Mouse (Mus musculus): ENCODE data around the gene Rsg1. TPM values are rescaled to one million over a fixed set of nuclear protein-coding genes. Genes with fewer than 3 reads are reported as not detected.

Gene Rsg1
- total RNA-seq, 2 experiments from 2014 or later, result not detected

- no peak for DNase-seq
- Histone ChIP-seq H3K27ac (no peak overlapping the region), H3K4me3 (no peak overlapping the region)
- TF ChIP-seq CTCF (IDR thresholded peaks at IDR 0.05), result no peak
- intact Hi-C loops (cut with DNase I), result no loop called here
Observed at GRCm38 (mm10) chr4:141243636-141244035, 29.9 kb downstream of the Rsg1 start.

GRCm38 (mm10) chr4:141244401-141244800 is 30.6 kb downstream of the Rsg1 start:
- TF ChIP-seq CTCF (IDR thresholded peaks at IDR 0.05), result no peak
- no peak overlapping the region for H3K4me3 ChIP-seq
- no peak for DNase-seq
- intact Hi-C loops (cut with DNase I), result no loop called here
- peak overlapping the region; percentile 51 for H3K27ac ChIP-seq

- no peak overlapping the region for H3K4me3 ChIP-seq
- peak overlapping the region; percentile 51 for H3K27ac ChIP-seq
- intact Hi-C loops (cut with DNase I), result no loop called here
- TF ChIP-seq CTCF (IDR thresholded peaks at IDR 0.05), result no peak
- DNase-seq, result peak; percentile 62
Observed at GRCm38 (mm10) chr4:141244931-141245425, 31.2 kb downstream of the Rsg1 start.

GRCm38 (mm10) chr4:141246089-141246997 is 32.6 kb downstream of the Rsg1 start:
- intact Hi-C loops (cut with DNase I), result no loop called here
- Histone ChIP-seq H3K4me3 (peak overlapping the region; percentile 61), H3K27ac (peak overlapping the region; percentile 8; the same call in 1 of the 2 replicates)
- peak; percentile 44 for DNase-seq
- no peak for TF ChIP-seq CTCF (IDR thresholded peaks at IDR 0.05)

GRCm38 (mm10) chr4:141246998-141247350 is 33.2 kb downstream of the Rsg1 start:
- peak overlapping the region; percentile 61 for H3K4me3 ChIP-seq
- no peak for DNase-seq
- peak overlapping the region; percentile 1 for H3K27ac ChIP-seq
- intact Hi-C loops (cut with DNase I), result no loop called here
- no peak for TF ChIP-seq CTCF (IDR thresholded peaks at IDR 0.05)

GRCm38 (mm10) chr4:141247776-141248613 is 34.2 kb downstream of the Rsg1 start:
- DNase-seq, result peak; percentile 53
- Histone ChIP-seq H3K27ac (no peak overlapping the region), H3K4me3 (peak overlapping the region; percentile 61)
- intact Hi-C loops (cut with DNase I), result no loop called here
- TF ChIP-seq CTCF (IDR thresholded peaks at IDR 0.05), result no peak

GRCm38 (mm10) chr4:141248614-141248978 is 34.8 kb downstream of the Rsg1 start:
- no peak for DNase-seq
- intact Hi-C loops (cut with DNase I), result no loop called here
- TF ChIP-seq CTCF (IDR thresholded peaks at IDR 0.05), result no peak
- Histone ChIP-seq H3K27ac (no peak overlapping the region), H3K4me3 (no peak overlapping the region)

- TF ChIP-seq CTCF (IDR thresholded peaks at IDR 0.05), result no peak
- intact Hi-C loops (cut with DNase I), result no loop called here
- Histone ChIP-seq H3K4me3 (no peak overlapping the region), H3K27ac (no peak overlapping the region)
- no peak for DNase-seq
Observed at GRCm38 (mm10) chr4:141249383-141249782, 35.6 kb downstream of the Rsg1 start.

GRCm38 (mm10) chr4:141251071-141251470 is 37.3 kb downstream of the Rsg1 start:
- intact Hi-C loops (cut with DNase I), result no loop called here
- H3K4me3 ChIP-seq, result no peak overlapping the region
- no peak overlapping the region for H3K27ac ChIP-seq
- peak; percentile 55 for DNase-seq
- no peak for TF ChIP-seq CTCF (IDR thresholded peaks at IDR 0.05)

GRCm38 (mm10) chr4:141252641-141253040 is 38.9 kb downstream of the Rsg1 start:
- no peak overlapping the region for H3K4me3 ChIP-seq
- DNase-seq, result no peak
- TF ChIP-seq CTCF (IDR thresholded peaks at IDR 0.05), result no peak
- no peak overlapping the region for H3K27ac ChIP-seq
- intact Hi-C loops (cut with DNase I), result no loop called here

GRCm38 (mm10) chr4:141254234-141254633 is 40.5 kb downstream of the Rsg1 start:
- no peak for TF ChIP-seq CTCF (IDR thresholded peaks at IDR 0.05)
- intact Hi-C loops (cut with DNase I), result no loop called here
- peak; percentile 61 for DNase-seq

GRCm38 (mm10) chr4:141257440-141257839 is 43.7 kb downstream of the Rsg1 start:
- no peak for DNase-seq
- Histone ChIP-seq H3K4me3 (no peak overlapping the region), H3K27ac (no peak overlapping the region)
- peak; percentile 57 for TF ChIP-seq CTCF (IDR thresholded peaks at IDR 0.05)
- intact Hi-C loops (cut with DNase I), result no loop called here

More at GRCm38 (mm10) chr4:141254234-141254633, 40.5 kb downstream of the Rsg1 start:
- Histone ChIP-seq H3K27ac (no peak overlapping the region), H3K4me3 (no peak overlapping the region)

- intact Hi-C loops (cut with DNase I), result no loop called here
- TF ChIP-seq CTCF (IDR thresholded peaks at IDR 0.05), result no peak
- Histone ChIP-seq H3K4me3 (no peak overlapping the region), H3K27ac (no peak overlapping the region)
- DNase-seq, result no peak
Observed at GRCm38 (mm10) chr4:141259413-141259812, 45.7 kb downstream of the Rsg1 start.

All from gastrocnemius, adult 2 months (tissue).